Mouse (Mus musculus): ENCODE data around the gene Pou3f3. TPM values are rescaled to one million over a fixed set of nuclear protein-coding genes. Genes with fewer than 3 reads are reported as not detected.

Pou3f3 gene
- polyA plus RNA-seq, 1 experiment = 0.18 TPM

DNA sequence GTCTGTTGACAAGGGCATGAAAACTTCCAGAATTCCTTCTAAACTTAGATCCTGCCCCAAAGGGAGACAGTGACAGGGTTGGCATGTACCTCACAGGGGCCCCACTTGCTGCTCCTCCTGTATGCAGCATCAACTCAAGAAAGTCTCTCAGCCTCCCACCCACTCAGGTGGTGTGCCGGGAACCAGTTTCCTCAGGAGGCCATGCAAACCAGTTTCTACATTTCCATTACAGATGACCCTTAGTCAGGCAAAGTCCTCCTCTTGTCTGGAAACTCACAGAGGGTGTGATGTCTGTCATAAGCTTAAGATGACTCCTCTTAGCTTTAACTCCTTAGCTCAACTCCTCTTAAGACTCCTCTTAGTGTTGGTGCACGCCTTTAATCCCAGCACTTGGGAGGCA, 29.3 kb downstream of the Pou3f3 start:
- Histone ChIP-seq H3K9me3 (replicated peaks; ENCODE audit: control insufficient read depth, insufficient read depth, low read length, poor library complexity, severe bottlenecking) (no peaks in the 10 kb centered on the region), H3K9ac (ENCODE audit: low read depth, poor library complexity, severe bottlenecking) (no peak overlapping the region), H3K4me1 (ENCODE audit: control insufficient read depth, insufficient read depth, low read length) (no peaks in the 10 kb centered on the region), H3K4me3 (ENCODE audit: low read depth, low read length) (no peak overlapping the region), H3K27ac (ENCODE audit: insufficient read depth, low read length) (no peak overlapping the region), H3K27me3 (ENCODE audit: control insufficient read depth, insufficient read depth, low read length, poor library complexity, severe bottlenecking) (peaks cover 5% of the 10 kb centered on the region), H3K36me3 (ENCODE audit: control insufficient read depth, insufficient read depth, low read length, poor library complexity, severe bottlenecking) (no peaks in the 10 kb centered on the region)
- TF ChIP-seq POLR2A (IDR thresholded peaks at IDR 0.05; ENCODE audit: insufficient read depth, low read length) (no peak), EP300 (IDR thresholded peaks at IDR 0.05; ENCODE audit: insufficient read depth, low read depth, low read length) (no peak), CTCF (IDR thresholded peaks at IDR 0.05; ENCODE audit: low read depth, low read length) (no peak)

- H3K36me3 ChIP-seq (ENCODE audit: control insufficient read depth, insufficient read depth, low read length, poor library complexity, severe bottlenecking) = no peaks in the 10 kb centered on the region
- H3K27ac ChIP-seq (ENCODE audit: insufficient read depth, low read length) = no peak overlapping the region
- no peak overlapping the region for H3K9ac ChIP-seq (ENCODE audit: low read depth, poor library complexity, severe bottlenecking)
- H3K9me3 ChIP-seq (replicated peaks; ENCODE audit: control insufficient read depth, insufficient read depth, low read length, poor library complexity, severe bottlenecking) = no peaks in the 10 kb centered on the region
- TF ChIP-seq CTCF (IDR thresholded peaks at IDR 0.05; ENCODE audit: low read depth, low read length) = no peak
- no peak for TF ChIP-seq POLR2A (IDR thresholded peaks at IDR 0.05; ENCODE audit: insufficient read depth, low read length)
- no peak for TF ChIP-seq EP300 (IDR thresholded peaks at IDR 0.05; ENCODE audit: insufficient read depth, low read depth, low read length)
- no peak overlapping the region for H3K4me3 ChIP-seq (ENCODE audit: low read depth, low read length)
- H3K27me3 ChIP-seq (ENCODE audit: control insufficient read depth, insufficient read depth, low read length, poor library complexity, severe bottlenecking) = peaks cover 3% of the 10 kb centered on the region
- H3K4me1 ChIP-seq (ENCODE audit: control insufficient read depth, insufficient read depth, low read length) = no peaks in the 10 kb centered on the region
Measured at GRCm38 (mm10) chr1:42727161-42727560, 31.6 kb downstream of the Pou3f3 start.

DNA sequence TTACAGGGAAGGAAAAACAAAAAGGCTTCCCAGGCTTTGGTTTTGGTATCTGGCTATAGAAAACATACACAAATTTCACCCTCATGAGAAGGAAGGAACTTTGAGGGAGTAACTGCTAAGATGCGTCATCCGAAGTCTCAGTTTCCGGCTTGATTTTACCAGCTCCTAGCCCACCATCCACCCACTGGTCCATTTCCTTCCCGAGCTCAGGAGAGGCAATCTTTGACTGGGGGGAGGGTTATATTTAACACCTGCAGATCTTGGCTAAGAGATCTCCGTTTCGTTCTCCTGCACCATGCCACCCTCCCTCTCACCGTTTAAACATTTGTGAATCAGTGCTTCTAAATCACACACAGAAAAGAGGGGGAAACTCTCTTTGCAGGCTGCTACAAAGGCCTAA, 32.1 kb downstream of the Pou3f3 start:
- Histone ChIP-seq H3K9ac (ENCODE audit: low read depth, poor library complexity, severe bottlenecking) (no peak overlapping the region), H3K36me3 (ENCODE audit: control insufficient read depth, insufficient read depth, low read length, poor library complexity, severe bottlenecking) (no peaks in the 10 kb centered on the region), H3K27me3 (ENCODE audit: control insufficient read depth, insufficient read depth, low read length, poor library complexity, severe bottlenecking) (peaks cover 3% of the 10 kb centered on the region), H3K9me3 (replicated peaks; ENCODE audit: control insufficient read depth, insufficient read depth, low read length, poor library complexity, severe bottlenecking) (no peaks in the 10 kb centered on the region), H3K4me1 (ENCODE audit: control insufficient read depth, insufficient read depth, low read length) (no peaks in the 10 kb centered on the region), H3K4me3 (ENCODE audit: low read depth, low read length) (no peak overlapping the region), H3K27ac (ENCODE audit: insufficient read depth, low read length) (no peak overlapping the region)
- TF ChIP-seq CTCF (IDR thresholded peaks at IDR 0.05; ENCODE audit: low read depth, low read length) (no peak), POLR2A (IDR thresholded peaks at IDR 0.05; ENCODE audit: insufficient read depth, low read length) (no peak), EP300 (IDR thresholded peaks at IDR 0.05; ENCODE audit: insufficient read depth, low read depth, low read length) (no peak)

- H3K9me3 ChIP-seq (replicated peaks; ENCODE audit: control insufficient read depth, insufficient read depth, low read length, poor library complexity, severe bottlenecking) = no peaks in the 10 kb centered on the region
- no peaks in the 10 kb centered on the region; the same call in 1 of the 2 replicates for H3K27me3 ChIP-seq (ENCODE audit: control insufficient read depth, insufficient read depth, low read length, poor library complexity, severe bottlenecking)
- H3K27ac ChIP-seq (ENCODE audit: insufficient read depth, low read length) = no peak overlapping the region
- H3K4me3 ChIP-seq (ENCODE audit: low read depth, low read length) = no peak overlapping the region
- no peaks in the 10 kb centered on the region for H3K36me3 ChIP-seq (ENCODE audit: control insufficient read depth, insufficient read depth, low read length, poor library complexity, severe bottlenecking)
- no peak overlapping the region for H3K9ac ChIP-seq (ENCODE audit: low read depth, poor library complexity, severe bottlenecking)
- no peaks in the 10 kb centered on the region for H3K4me1 ChIP-seq (ENCODE audit: control insufficient read depth, insufficient read depth, low read length)
- no peak for TF ChIP-seq CTCF (IDR thresholded peaks at IDR 0.05; ENCODE audit: low read depth, low read length)
- TF ChIP-seq EP300 (IDR thresholded peaks at IDR 0.05; ENCODE audit: insufficient read depth, low read depth, low read length) = no peak
- no peak for TF ChIP-seq POLR2A (IDR thresholded peaks at IDR 0.05; ENCODE audit: insufficient read depth, low read length)
Measured at GRCm38 (mm10) chr1:42741383-42742241, 46.0 kb downstream of the Pou3f3 start.

GRCm38 (mm10) chr1:42742242-42742560, 46.6 kb downstream of the Pou3f3 start:
- Histone ChIP-seq H3K9me3 (replicated peaks; ENCODE audit: control insufficient read depth, insufficient read depth, low read length, poor library complexity, severe bottlenecking) (no peaks in the 10 kb centered on the region), H3K27ac (ENCODE audit: insufficient read depth, low read length) (no peak overlapping the region), H3K4me3 (ENCODE audit: low read depth, low read length) (no peak overlapping the region), H3K27me3 (ENCODE audit: control insufficient read depth, insufficient read depth, low read length, poor library complexity, severe bottlenecking) (no peaks in the 10 kb centered on the region; the same call in 1 of the 2 replicates), H3K4me1 (ENCODE audit: control insufficient read depth, insufficient read depth, low read length) (no peaks in the 10 kb centered on the region), H3K9ac (ENCODE audit: low read depth, poor library complexity, severe bottlenecking) (no peak overlapping the region), H3K36me3 (ENCODE audit: control insufficient read depth, insufficient read depth, low read length, poor library complexity, severe bottlenecking) (no peaks in the 10 kb centered on the region)
- TF ChIP-seq POLR2A (IDR thresholded peaks at IDR 0.05; ENCODE audit: insufficient read depth, low read length) = no peak
- no peak for TF ChIP-seq EP300 (IDR thresholded peaks at IDR 0.05; ENCODE audit: insufficient read depth, low read depth, low read length)
- TF ChIP-seq CTCF (IDR thresholded peaks at IDR 0.05; ENCODE audit: low read depth, low read length) = no peak

- TF ChIP-seq EP300 (IDR thresholded peaks at IDR 0.05; ENCODE audit: insufficient read depth, low read depth, low read length) (no peak), CTCF (IDR thresholded peaks at IDR 0.05; ENCODE audit: low read depth, low read length) (no peak)
- no peaks in the 10 kb centered on the region for H3K4me1 ChIP-seq (ENCODE audit: control insufficient read depth, insufficient read depth, low read length)
- H3K4me3 ChIP-seq (ENCODE audit: low read depth, low read length) = no peak overlapping the region
Measured at GRCm38 (mm10) chr1:42745047-42745446, 49.5 kb downstream of the Pou3f3 start.

More at GRCm38 (mm10) chr1:42745047-42745446, 49.5 kb downstream of the Pou3f3 start:
- Histone ChIP-seq H3K36me3 (ENCODE audit: control insufficient read depth, insufficient read depth, low read length, poor library complexity, severe bottlenecking) (no peaks in the 10 kb centered on the region), H3K27ac (ENCODE audit: insufficient read depth, low read length) (no peak overlapping the region), H3K9me3 (replicated peaks; ENCODE audit: control insufficient read depth, insufficient read depth, low read length, poor library complexity, severe bottlenecking) (no peaks in the 10 kb centered on the region), H3K9ac (ENCODE audit: low read depth, poor library complexity, severe bottlenecking) (no peak overlapping the region), H3K27me3 (ENCODE audit: control insufficient read depth, insufficient read depth, low read length, poor library complexity, severe bottlenecking) (no peaks in the 10 kb centered on the region)

All from ES-Bruce4 (cell line).